Mouse (Mus musculus): Measurements from ENCODE around the gene Fezf1.
A peak's percentile ranks its signal among the peaks of the same experiment; 100 is the strongest.

The Fezf1 gene

DNA sequence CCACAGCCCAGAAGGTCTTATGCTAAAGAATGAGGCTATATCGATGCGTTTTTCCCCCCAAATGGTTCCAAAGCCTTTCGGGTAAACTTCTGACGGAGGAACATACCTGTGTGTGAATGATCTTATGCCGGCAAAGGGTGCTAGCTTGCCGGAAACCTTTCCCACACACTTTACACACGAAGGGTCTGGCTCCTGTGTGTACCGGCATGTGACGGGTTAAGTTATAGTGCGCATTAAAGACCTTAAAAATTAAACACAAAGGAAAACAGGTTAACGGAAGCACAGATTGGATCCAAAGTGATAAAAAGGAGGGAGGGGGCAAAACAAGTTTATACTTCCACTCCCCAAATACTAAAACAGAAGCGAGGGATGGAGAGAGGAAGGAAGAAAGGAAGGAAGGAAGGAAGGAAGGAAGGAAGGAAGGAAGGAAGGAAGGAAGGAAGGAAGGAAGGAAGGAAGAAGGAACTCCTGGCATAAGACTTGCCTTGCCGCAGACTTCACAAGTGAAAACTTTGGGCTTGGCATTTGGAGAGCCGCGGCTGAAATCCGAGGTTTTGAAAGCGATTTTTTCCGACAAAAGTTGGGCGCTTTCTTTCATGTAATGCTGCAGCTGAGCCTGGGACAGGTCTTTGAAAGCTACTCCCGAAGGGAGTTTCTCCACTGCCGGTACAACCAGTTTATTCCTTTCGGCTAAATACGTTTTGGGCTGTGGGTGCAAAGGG, 1.2 kb downstream of the Fezf1 start:
- no peak for DNase-seq

DNA sequence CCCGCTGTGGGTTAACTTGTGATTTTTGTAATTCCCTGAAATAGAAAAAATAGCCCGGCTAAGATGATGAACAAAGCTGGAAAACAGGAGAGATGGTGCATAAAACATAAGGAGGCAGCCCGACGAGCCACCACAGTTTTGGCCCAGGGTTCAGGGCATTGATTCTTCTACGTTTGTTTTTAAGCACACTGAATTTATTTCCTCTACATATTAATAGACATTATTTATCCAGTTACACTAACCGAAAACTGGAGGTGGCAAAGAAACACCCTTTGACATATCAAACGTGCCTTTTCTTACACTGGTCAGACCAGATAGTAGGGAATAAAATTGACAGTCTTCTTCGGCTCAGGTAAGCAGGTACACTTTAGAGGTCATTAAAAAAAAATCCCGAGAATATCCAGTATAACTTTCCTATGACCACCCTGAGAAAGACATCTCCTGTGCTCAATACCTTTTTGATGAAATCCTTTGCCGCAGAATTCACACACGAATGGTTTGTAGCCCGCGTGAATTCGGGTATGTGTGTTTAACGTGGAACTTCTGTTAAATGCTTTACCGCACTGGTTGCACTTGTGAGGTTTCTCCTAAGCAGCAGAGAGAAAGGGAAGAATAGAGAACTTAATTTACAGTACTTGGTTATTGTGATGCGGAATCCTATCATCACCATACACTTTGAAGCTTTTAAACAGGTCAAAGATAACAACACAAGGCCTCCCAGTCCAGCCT, 1.9 kb downstream of the Fezf1 start:
- DNase-seq, result no peak

DNA sequence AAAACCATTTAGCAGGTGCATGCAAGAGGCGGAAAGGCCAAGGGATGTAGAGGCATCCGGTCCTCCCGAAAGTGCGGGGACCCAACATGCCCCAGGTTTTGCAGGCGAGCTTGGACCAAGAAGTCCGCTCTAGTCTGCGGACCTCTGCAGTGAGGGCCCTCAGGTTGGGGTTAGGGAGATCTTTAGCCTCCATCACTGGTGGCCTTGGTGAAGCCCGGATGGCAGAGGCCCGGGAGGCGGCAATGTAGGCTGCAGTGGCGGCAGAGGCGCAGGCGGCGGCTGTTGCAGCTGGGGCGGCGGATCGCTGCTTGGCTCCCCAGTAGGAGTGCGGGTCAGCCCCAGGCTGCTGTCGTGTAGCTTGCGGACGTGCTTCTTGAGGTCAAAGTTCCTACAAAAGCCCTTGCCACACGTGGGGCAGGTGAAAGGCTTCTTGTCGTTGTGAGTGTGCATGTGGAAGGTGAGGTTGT, 2.6 kb downstream of the Fezf1 start:
- no peak for DNase-seq

DNA sequence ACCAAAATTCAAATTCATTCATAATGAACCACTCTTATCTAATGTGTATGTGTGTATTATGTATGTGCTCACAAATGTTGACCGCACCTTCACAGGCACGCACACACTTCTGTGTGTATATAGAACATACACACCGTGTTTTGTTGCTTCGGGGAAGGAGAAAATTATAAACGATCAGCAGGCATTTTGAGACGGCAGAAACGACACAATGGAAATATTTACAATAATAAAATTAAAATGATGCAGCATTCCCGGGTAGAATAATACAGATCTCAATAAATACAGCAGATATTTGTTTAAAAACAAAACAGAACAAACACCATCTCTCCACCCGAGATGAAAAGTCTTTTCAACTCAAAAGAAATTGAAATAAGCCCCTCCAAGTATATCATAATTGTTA, 3.0 kb downstream of the Fezf1 start:
- no peak for DNase-seq

DNA sequence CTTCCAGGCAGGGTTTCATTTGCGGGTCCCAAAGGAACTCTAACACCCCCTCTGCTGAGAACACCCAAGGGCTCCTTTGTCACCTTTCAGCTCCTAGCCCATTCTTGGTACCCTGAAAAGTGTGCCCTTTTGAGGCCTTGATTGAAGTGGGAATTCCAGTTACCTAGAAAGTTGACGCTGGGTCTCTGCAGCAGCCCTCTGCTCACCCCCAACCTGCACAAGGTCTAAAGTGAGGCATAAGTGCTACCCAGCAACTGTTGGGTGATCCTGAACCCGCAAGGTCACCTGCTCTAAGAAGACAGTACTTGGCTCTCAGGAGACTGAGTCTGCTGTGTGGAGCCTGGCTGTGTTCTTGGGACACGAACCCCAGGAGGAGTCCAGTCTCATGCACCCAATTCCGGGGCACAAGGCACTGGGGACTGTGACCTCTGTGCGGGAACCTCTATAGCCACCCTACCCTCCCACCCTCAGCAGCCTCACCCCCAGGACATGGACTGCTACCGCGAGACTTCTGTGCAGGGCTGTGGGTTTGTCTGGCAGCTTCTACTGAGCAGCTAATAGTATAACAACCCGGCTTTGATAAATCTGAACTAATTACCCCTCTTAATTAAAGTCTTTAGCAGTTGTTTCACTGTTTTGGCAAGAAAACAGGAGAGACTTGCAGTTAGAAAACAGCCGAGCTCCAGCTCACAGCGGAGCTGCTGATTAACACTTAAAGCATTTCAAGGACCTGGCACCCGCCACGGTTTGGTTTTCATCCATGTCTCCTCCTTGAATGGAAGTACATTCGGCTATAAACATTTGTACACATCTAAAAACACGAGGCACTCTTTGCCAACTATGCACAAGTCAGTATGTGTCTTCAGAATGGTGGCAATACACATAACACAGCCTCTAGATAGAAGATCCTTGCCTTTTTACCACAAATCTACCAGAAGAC, 4.1 kb downstream of the Fezf1 start:
- no peak for DNase-seq

DNA sequence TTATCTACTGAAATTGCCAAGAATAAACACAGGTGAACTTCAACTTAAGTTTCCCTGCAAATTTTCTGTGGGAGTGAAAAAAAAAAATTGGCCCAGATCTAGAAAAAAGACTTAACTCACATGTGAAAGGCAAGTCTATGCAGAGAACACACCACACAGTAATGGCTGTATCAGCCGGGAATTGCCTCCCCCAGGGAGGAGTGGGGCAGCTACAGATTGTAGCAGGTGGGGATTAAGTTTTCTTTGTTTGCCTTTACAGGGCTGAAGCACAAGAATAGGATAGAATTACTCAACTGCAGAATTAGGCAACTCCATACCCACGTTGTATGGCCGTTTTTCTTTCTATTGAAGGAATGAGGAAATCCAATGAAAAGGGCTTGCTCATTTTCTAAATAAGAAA, 36.7 kb downstream of the Fezf1 start:
- DNase-seq, result no peak

DNA sequence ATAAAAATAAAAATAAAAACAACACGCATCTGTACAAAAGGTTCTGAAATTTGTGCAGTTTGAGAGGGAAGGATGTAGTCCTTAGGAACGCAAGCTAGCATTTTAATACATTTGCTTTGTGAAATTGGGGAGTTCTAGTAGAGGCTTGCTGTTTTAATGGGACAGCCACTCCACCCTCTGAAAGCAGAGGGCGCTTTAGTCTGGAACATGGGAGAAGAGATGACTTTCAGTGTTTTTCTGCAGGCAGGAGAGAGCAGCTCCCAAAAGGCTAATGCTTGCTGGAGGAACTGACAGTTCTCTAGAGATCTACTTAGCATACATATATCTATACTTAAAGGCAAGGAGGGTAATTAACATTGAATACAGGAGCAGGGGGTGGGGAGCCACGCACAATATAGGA, 40.4 kb downstream of the Fezf1 start:
- peak; percentile 10 for DNase-seq

DNA sequence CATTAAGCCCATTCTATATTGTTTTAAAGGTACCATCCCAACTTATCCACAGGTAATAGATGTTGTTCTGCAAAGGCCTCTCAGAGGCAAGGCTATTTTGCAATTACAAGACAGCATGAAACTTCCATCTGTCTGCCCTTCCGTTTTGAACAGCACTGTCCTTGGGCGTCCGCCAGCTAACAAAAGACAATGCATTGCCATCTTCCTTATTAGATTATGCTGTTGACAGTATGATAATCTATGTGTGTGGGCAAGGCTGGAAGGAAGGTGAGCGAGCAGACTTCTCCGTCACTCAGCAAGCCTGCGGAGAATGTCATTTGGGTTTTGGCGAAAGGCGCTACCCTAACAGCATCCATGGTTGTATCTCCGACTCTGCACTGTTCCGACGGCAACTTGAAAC, 45.5 kb downstream of the Fezf1 start:
- DNase-seq, result peak; percentile 6
